Mouse (Mus musculus) cerebellum, postnatal 25 days (tissue): ENCODE measurements around the gene Ifnab.

ENCODE experiments used
- DNase-seq, 2 experiments: peaks; one replicate each; pipeline ENCODE4 v3.0.0; 2021; ENCODE audit warnings: mixed read lengths in 2 of 2

Ifnab gene

GRCm38 (mm10) chr4:88691259-88691658 lies at the start of gene Ifnab:
Gene Ifnab, minus strand, starts transcription at chr4:88691359.
- no peak for DNase-seq

- no peak for DNase-seq
These were observed 47.9 kb upstream of the Ifnab start for GRCm38 (mm10) chr4:88739036-88739435.

DNA sequence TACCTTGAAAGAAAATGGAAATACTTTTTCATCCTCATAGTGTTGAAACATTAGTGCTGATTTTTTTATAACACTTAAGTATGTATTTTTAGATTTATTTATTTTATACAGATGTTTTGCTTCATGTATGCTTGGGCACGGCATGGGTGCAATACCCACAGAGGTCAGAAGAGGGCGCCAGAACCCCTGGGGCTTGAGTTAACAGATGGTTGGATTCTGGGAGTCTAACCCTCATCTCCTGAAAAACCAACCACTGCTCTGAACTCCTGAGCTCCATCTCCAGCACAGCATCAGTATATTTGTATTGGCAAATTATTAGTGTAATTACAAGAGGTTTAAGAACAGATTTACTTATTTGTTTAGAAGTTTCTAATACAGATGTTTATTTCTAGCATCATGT lies 47.3 kb upstream of the Ifnab start:
- DNase-seq: peak; percentile 66 to 77

DNA sequence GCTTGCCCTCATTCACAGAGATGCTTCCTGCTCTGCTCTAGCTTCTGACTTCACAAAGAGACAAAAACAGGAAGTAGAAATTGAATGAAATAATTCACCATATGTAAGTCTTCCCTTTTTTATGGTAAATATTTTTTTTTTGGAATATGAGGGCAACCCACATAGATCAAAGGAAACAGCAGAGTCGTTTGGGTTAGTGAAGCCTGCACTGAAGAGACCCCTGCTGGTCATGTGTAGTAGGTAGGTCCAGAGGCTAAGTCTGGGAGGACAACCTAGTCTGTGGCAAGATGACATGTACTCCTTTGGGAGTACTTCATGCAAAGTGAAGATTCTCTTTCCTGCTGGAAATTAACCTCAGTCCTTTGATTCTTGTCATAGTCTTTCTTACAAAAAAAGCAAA lies 36.2 kb upstream of the Ifnab start:
- DNase-seq: peak in 1 of 2 experiments; percentile 26

GRCm38 (mm10) chr4:88726727-88727126 lies 35.6 kb upstream of the Ifnab start:
- no peak for DNase-seq

DNA sequence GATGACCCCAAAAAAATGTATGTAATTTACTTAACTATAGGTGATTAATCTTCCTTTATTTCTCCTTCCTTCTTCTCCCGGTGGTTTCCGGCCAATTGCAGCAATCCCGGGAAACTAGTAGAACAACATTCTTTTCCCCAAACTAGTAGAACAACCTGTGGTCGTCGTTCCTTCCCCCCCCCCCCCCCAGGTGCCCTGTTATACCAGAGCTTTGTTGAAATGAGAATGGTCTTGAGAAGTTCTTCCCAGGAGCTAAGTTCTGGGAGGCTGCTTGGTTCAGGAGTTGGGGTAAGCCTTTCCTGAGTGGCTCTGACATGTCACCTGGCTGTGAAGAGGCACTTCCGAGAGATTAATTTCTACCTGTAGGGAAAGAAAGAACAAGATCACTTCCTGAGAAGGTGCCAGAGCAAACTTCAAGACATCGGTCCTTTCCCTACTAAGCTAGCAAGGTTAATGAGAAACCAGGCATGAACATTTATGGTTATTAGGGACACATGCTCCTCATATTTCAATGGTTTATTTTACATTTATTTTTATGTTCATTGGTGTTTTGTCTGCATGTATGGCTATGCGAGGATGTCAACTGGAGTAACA lies 32.4 kb upstream of the Ifnab start:
- DNase-seq: no peak

GRCm38 (mm10) chr4:88721791-88722721 lies 30.9 kb upstream of the Ifnab start, which contains the start of the genes Gm26566 and Klhl9:
Gene Gm26566, plus strand, starts transcription at chr4:88721805.
Gene Klhl9, minus strand, starts transcription at chr4:88722465.
- DNase-seq: peak; percentile 95 to 97

GRCm38 (mm10) chr4:88718715-88719114 lies 27.6 kb upstream of the Ifnab start:
- peak in 1 of 2 experiments; percentile 27 for DNase-seq

- peak; percentile 30 to 44 for DNase-seq
These were observed 23.9 kb upstream of the Ifnab start for GRCm38 (mm10) chr4:88715059-88715458.

DNA sequence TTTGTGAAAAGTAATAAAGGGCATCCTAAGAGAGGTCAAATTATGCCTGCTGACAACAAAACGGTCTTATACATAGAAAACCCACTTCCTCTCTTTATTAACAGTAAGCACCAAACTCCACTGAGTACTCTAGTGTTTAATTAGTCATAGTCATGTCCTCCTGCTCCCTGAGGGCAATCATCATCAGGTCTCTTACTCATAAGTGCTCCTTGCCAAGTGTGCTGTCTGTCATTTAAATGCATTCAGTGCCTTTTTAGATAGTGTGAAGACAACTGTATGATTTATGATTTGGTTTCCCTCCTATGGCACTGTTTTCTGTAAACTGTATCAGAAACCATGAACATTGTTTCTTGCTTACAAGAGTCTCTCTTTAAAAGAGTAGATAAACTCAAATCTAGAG lies 23.1 kb upstream of the Ifnab start:
- DNase-seq: no peak

GRCm38 (mm10) chr4:88707128-88707826 lies 16.1 kb upstream of the Ifnab start:
- no peak for DNase-seq

GRCm38 (mm10) chr4:88705924-88706323 lies 14.8 kb upstream of the Ifnab start:
- no peak for DNase-seq

GRCm38 (mm10) chr4:88699301-88699700 lies 8.1 kb upstream of the Ifnab start:
- no peak for DNase-seq

DNA sequence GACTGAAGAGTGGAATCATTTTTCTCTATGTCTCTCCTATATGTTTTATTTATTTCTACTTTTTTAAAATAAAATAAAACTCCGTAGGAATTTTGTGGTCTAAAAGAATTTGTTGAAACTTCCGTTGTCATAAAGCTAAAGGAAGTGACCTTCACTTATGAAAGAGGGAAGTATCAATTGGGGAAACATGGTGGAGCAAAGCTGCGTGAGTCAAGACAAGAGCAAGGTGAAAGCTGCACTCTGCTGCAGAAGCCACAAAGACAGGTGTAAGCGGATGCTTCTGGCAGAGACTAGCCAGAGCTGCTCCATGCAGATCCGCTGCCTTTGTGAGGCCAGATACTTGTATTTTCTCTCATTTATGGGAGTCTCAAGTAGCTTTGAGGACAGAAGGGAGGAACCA lies 7.6 kb upstream of the Ifnab start:
- DNase-seq: no peak

DNA sequence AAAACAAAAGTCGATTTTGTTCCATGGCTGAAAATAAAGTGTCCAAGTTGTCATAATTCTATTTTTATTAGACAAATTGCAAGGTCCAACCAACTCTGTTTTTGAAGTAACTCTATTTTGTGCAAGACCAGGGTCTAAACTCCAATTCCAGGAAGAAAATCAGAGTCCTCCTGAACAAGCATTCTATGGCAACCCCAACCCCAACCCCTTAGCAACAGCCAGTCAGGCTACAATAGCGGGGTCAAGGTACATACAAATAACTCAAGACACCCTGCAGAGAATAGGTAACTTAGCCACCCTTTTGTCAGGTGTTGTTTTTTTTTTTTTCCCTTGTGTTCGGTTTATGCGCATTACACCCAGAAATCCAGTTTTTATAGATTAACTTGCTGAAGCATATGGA lies 6.6 kb upstream of the Ifnab start:
- DNase-seq: no peak

DNA sequence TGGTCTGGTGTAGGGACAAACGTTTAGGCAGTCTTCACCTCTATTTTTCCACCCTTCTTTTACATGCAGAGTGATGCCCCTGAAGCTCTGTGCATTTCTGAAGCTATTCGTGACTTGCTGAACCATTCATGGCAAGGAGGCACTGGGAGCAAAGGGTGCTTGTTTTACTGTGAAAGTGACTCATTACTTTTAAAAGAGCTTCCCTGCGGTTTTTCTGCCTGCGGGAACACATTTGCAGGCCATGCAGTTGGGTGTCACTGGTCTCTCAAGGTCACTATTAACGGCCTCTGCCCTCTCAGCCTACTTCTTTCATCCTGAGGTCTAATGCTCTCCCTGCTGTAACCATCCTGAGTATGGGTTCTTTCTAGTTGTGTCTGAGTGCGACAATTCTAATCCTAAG lies 5.9 kb upstream of the Ifnab start:
- no peak for DNase-seq

GRCm38 (mm10) chr4:88696237-88696884 lies 5.2 kb upstream of the Ifnab start:
- peak; percentile 76 to 85 for DNase-seq

DNA sequence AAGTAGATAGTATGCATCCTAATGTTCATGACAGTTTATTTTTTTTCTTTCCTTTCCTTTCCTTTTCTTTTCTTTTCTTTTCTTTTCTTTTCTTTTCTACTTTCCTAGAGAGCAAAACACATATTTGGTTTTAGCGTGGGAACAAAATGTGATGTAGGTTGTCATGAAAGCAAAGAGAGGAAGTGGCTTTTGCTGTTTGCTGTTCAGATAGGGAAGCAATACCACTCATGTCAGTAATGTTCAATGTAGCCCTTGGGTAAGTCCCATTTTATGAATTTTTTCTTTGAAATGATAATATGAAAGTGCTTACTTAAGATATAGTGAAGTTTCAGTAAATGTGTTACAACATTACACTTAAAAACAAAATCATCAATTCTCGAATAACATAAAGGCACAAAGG lies 2.2 kb upstream of the Ifnab start:
- DNase-seq: no peak

DNA sequence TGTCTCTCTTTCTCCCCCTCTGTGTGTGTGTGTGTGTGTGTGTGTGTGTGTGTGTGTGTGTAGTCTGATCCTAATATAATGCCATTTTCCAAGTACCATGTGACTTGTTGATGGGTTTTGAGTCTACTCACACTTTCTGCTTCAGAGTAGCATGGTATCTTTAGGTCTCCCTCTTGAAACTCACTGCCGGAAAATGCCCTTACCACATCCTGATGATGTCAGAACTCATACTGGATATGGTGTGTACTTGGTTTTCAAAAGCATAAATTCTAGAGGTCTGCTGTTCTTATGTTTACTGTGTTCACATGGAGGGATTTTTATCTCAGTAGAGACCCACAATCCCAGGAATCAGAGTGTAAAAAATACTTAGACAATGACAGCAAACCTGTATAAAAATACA lies 1.4 kb upstream of the Ifnab start:
- DNase-seq: no peak

GRCm38 (mm10) chr4:88683812-88684211 lies 7.3 kb downstream of the Ifnab start, which contains the start of gene Ifna2:
Gene Ifna2, minus strand, starts transcription at chr4:88683912.
- no peak for DNase-seq

DNA sequence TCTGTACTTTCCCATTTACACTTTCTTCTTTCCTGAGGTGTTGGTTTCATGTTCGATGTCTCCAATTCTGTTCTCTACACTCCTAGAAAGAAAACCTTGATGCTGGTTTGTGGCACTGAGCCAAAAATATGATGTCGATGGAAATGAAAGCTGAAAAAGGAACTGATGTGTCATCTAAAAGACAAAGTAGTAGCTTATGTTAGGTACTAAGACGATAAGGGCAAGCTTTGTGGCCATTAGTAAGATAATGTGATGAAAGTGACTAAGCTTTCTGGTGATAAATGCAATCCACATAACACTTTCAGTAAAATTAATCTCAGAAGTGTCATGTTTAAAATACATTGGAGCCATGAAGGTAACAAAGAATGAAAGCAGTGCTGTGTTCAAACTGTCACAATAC lies 9.8 kb downstream of the Ifnab start:
- DNase-seq: no peak

DNA sequence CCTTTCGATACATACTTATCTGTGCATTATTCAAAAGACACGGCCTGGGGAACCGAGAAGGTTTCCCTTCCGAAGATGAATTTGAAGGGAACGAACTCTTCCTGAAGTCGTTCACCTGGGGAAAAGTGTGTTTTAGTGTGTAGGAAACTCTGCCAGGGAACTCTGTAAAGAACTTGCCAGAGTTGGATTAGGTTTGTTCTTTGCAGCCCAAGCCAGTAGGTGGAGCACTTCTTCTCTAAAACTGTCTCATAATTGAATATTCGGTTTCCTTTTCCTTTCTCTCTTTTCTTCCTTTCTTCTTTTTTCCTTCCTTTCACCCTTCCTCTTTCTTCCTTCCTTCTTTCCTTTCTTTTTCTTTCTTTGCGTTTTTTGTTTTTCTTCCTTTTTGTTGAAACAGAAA lies 10.8 kb downstream of the Ifnab start:
- peak in 1 of 2 experiments; percentile 29 for DNase-seq

DNA sequence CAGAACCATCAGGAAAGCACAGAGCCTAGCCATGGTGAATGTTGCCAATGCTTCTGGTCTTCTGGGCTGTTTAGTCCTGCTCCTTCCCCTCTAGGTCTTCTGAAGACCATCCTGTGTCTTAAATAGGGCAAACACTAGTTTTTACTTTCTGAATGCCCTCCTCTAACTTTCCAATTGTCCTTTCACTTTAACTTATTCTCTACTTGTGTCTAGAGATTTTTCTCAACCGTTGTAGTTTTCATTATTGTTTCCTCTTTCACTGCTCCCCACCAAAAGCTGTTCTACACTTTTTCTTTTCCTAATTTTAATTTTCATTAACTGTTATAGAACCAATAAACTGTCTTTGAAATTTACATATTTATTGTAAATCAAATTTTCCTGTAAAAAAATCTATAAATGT lies 14.3 kb downstream of the Ifnab start, which contains the start of gene Ifna16:
TSS of gene Ifna16 (minus strand) at position 101 of the 400 bp plus-strand sequence.
- DNase-seq: no peak
